20 mouse cellular contexts compared by ENCODE assay signal in genomic region chr4:43447251-43447650, GRCm38 (mm10). TPM values are rescaled to one million over a fixed set of nuclear protein-coding genes. Genes with fewer than 3 reads are reported as not detected.
A peak's percentile ranks its signal among the peaks of the same experiment; 100 is the strongest.
DNase-seq lines count a peak whose midpoint lies in the region.
"Had no signal": no experiment of that assay in that cellular context is flagged by ENCODE, and none has a peak within 500 bp of the region (broad histone marks: within the 10 kb centered on the region; RNA-seq: fewer than 3 reads in every experiment).

No protein-coding gene starts in this region.

- DNase-seq in cerebellum, postnatal 10 days: peak; percentile 39 to 59
- DNase-seq in cerebellum, adult 11 months: no peak
- peak; percentile 73 for DNase-seq in ovary, postnatal 36 days (ENCODE audit: low spot score)
- DNase-seq in ovary, postnatal 14 days (ENCODE audit: low spot score): no peak
- DNase-seq in gastrocnemius, postnatal 25 days: peak; percentile 71
- no peak for DNase-seq in B cell, adult 2 months
- no peak for DNase-seq in lung, adult 18-20 months
- no peak for DNase-seq in frontal cortex, adult 2 months (ENCODE audit: extremely low spot score in 1 of 2, low spot score in 1 of 2)
- DNase-seq: cerebellum, postnatal 36 days; kidney, adult 9 months; lung, embryonic 14.5 days; midbrain, embryonic 14.5 days; thymus, postnatal 4 days had no signal

RNA-seq across cellular contexts. Expression of gene Tesk1, which starts 5.5 kb away (rescaled TPM):
- total RNA-seq in gastrocnemius, postnatal 25 days (2021): 10 to 100 TPM; 41.7 to 47.2 TPM
- 70.5 and 78.2 TPM in 2 replicates for polyA plus RNA-seq in frontal cortex, adult 2 months (2012; rRNA removed)

RNA-seq across cellular contexts. Expression of gene Cd72, which starts 7.2 kb away (rescaled TPM):
- total RNA-seq in gastrocnemius, postnatal 25 days (2021): not detected
- 0.64 and 1.6 TPM in 2 replicates for polyA plus RNA-seq in frontal cortex, adult 2 months (2012; rRNA removed)
- total RNA-seq: layer of hippocampus, adult 2 months had no signal

RNA-seq across cellular contexts. Expression of gene Fam166b, which starts 18.3 kb away (rescaled TPM):
- not detected for total RNA-seq in gastrocnemius, postnatal 25 days (2021)
- 1.1 and 1.2 TPM in 2 replicates for polyA plus RNA-seq in frontal cortex, adult 2 months (2012; rRNA removed)
- total RNA-seq: heart, postnatal 25 days had no signal
- polyA plus RNA-seq: embryonic facial prominence, embryonic 11.5 days; macrophage had no signal

RNA-seq across cellular contexts. Expression of gene Sit1, which starts 36.3 kb away (rescaled TPM):
- not detected for total RNA-seq in gastrocnemius, postnatal 25 days (2021)
- polyA plus RNA-seq in frontal cortex, adult 2 months (2012; rRNA removed): 0.16 TPM in 1 of 2 replicates, not detected in the other
- total RNA-seq: heart, postnatal 25 days; layer of hippocampus, adult 2 months; left cerebral cortex, adult 2 months had no signal
- polyA plus RNA-seq: embryonic facial prominence, embryonic 11.5 days; limb, embryonic 15.5 days; lung, embryonic 14.5 days; macrophage; midbrain, embryonic 14.5 days; stomach, embryonic 15.5 days had no signal

RNA-seq across cellular contexts. Expression of gene Ccdc107, which starts 45.4 kb away (rescaled TPM):
- total RNA-seq in gastrocnemius, postnatal 25 days (2021): 10 to 100 TPM; 21.9 to 26.8 TPM
- 88.4 and 126 TPM in 2 replicates for polyA plus RNA-seq in frontal cortex, adult 2 months (2012; rRNA removed)

Comparison
In these comparisons a context has a peak if more than half of its experiments do, and no peak if none do; other contexts are left out.
1. DNase-seq: peak in cerebellum, postnatal 10 days (2 of 2), ovary, postnatal 36 days (single experiment) and gastrocnemius, postnatal 25 days (single experiment); none in cerebellum, adult 11 months (single experiment), ovary, postnatal 14 days (single experiment), B cell, adult 2 months (0 of 2), lung, adult 18-20 months (0 of 2) and frontal cortex, adult 2 months (0 of 2).